Mouse (Mus musculus) inflammation-experienced regulatory T-cells, adult 16 weeks (primary cell): Measurements from ENCODE around the gene Kctd10. TPM values are rescaled to one million over a fixed set of nuclear protein-coding genes. Genes with fewer than 3 reads are reported as not detected.

Experiments
- polyA plus RNA-seq: library from polyadenylated mRNA; unstranded; fragments of 100-300 nt; shearing (Covaris generic); gene quantifications from one replicate; pipeline ENCODE4 v1.2.1, GENCODE M21; 2017

Kctd10 gene
- polyA plus RNA-seq, result 174 TPM

GRCm38 (mm10) chr5:114380209-114381012 lies at the start of gene Kctd10, which contains the start of gene Ube3b:
Gene Kctd10, minus strand, starts transcription at chr5:114380508.
Gene Ube3b, plus strand, starts transcription at chr5:114380607.

Other genes starting within 250 kb of the Kctd10 start
- 0.44 TPM for gene Acacb, start 234.0 kb downstream of the Kctd10 start, polyA plus RNA-seq
- gene Foxn4, start 106.7 kb downstream of the Kctd10 start, polyA plus RNA-seq, result not detected
- 7.0 TPM for gene Myo1h, start 91.3 kb downstream of the Kctd10 start, polyA plus RNA-seq
- 77.0 TPM for gene Ube3b, start 99 bp upstream of the Kctd10 start, polyA plus RNA-seq
- gene Mmab, start 63.6 kb upstream of the Kctd10 start, polyA plus RNA-seq, result 13.8 TPM
- 11.6 TPM for gene Mvk, start 63.8 kb upstream of the Kctd10 start, polyA plus RNA-seq
- not detected for gene Fam222a, start 187.5 kb upstream of the Kctd10 start, polyA plus RNA-seq